Mouse (Mus musculus) G1E (cell line): ENCODE measurements around the gene Arhgap32. TPM values are rescaled to one million over a fixed set of nuclear protein-coding genes. Genes with fewer than 3 reads are reported as not detected.
"Not testable (repeated sequence)": the region's sequence is repeated elsewhere in the genome, so short reads cannot be mapped to it uniquely, and the experiment has no call there.

Experiments
- ATAC-seq: 2 replicates; pipeline ENCODE4 v1.8.0; 2016; ENCODE audit warnings: mild to moderate bottlenecking; ENCODE audit not compliant: insufficient number of reproducible peaks, poor library complexity, low FRiP score, severe bottlenecking; ENCODE audit errors: extremely low read depth
- DNase-seq: peaks from one replicate; pipeline ENCODE4 v3.0.0; 2012; ENCODE audit warnings: low spot score
- H3K27me3 ChIP-seq: 2 replicates; pipeline ENCODE4 v1.6.1; 2012; ENCODE audit warnings: mild to moderate bottlenecking, low read length, inconsistent platforms; ENCODE audit not compliant: insufficient read depth
- H3K36me3 ChIP-seq: replicated peaks from 2 replicates; pipeline ENCODE3; 2012; ENCODE audit warnings: mild to moderate bottlenecking, inconsistent platforms
- H3K4me1 ChIP-seq: 2 replicates; pipeline ENCODE4 v1.6.1; 2012; ENCODE audit warnings: low read depth, low read length, inconsistent platforms, mixed read lengths; ENCODE audit not compliant: insufficient read depth
- H3K4me3 ChIP-seq: 2 replicates; pipeline ENCODE4 v1.5.1; 2012; ENCODE audit warnings: low read depth, mild to moderate bottlenecking, inconsistent platforms, low read length, moderate library complexity, mixed read lengths
- H3K9me3 ChIP-seq: replicated peaks from 2 replicates; pipeline ENCODE4 v1.6.1; 2012; ENCODE audit warnings: inconsistent platforms
- CTCF ChIP-seq: IDR thresholded peaks from 2 replicates; pipeline ENCODE4 v1.5.1; 2012; ENCODE audit warnings: low read depth, low read length, inconsistent platforms, mixed read lengths
- GATA1 ChIP-seq: IDR thresholded peaks from 2 replicates; pipeline ENCODE4 v1.6.1; 2012; ENCODE audit warnings: borderline replicate concordance, low read length, inconsistent platforms, mixed read lengths
- GATA2 ChIP-seq: IDR thresholded peaks from 2 replicates; pipeline ENCODE4 v1.6.1; 2012; ENCODE audit warnings: low read depth, low read length, inconsistent platforms, borderline replicate concordance
- POLR2AphosphoS5 ChIP-seq: IDR thresholded peaks from 2 replicates; pipeline ENCODE4 v1.6.1; 2012; ENCODE audit warnings: low read depth, low read length, inconsistent platforms; ENCODE audit not compliant: insufficient replicate concordance
- TAL1 ChIP-seq: conservative IDR thresholded peaks from 2 replicates; pipeline ENCODE4 v1.6.1; 2012; ENCODE audit warnings: low read depth, low read length, inconsistent platforms, mixed read lengths
- polyA plus RNA-seq: library from polyadenylated mRNA; stranded (reverse); fragments of >175 nt; gene quantifications from 2 replicates; pipeline ENCODE4 v1.2.3, GENCODE M21; 2012
- total RNA-seq, 2 experiments: library from RNA; stranded (forward) in 1 of 2; stranded (reverse) in 1 of 2; fragments of 200-1000 nt in 1 of 2; fragments of >200 nt in 1 of 2; fragmentation: Nextera tagmentation in 1 of 2; gene quantifications; 2 replicates each; pipeline ENCODE4 v1.2.3; 2014 to 2017

Gene Arhgap32
- total and polyA plus RNA-seq, 3 experiments = 0.01 to 0.05 TPM; not detected in 1

- TF ChIP-seq TAL1 (no peak), GATA1 (no peak), GATA2 (no peak), POLR2AphosphoS5 (no peak), CTCF (no peak)
- no peak for DNase-seq
- ATAC-seq = no peak
These were observed 11.3 kb upstream of the Arhgap32 start for GRCm38 (mm10) chr9:32104670-32105069.

GRCm38 (mm10) chr9:32110376-32110775, 5.6 kb upstream of the Arhgap32 start:
- H3K4me3 ChIP-seq = no peak overlapping the region
- 0 out of 2 replicates have a peak, but pooled peaks cover 2% of the 10 kb centered on the region for H3K9me3 ChIP-seq
- H3K27me3 ChIP-seq = no peaks in the 10 kb centered on the region
- TF ChIP-seq GATA1 (no peak), GATA2 (no peak), CTCF (no peak), POLR2AphosphoS5 (no peak), TAL1 (no peak)
- no peaks in the 10 kb centered on the region for H3K4me1 ChIP-seq
- H3K36me3 ChIP-seq = no peaks in the 10 kb centered on the region
- ATAC-seq = no peak
- DNase-seq = no peak

More at GRCm38 (mm10) chr9:32104670-32105069, 11.3 kb upstream of the Arhgap32 start:
- Histone ChIP-seq H3K9me3 (0 out of 2 replicates have a peak, but pooled peaks cover 2% of the 10 kb centered on the region), H3K4me3 (no peak overlapping the region), H3K27me3 (no peaks in the 10 kb centered on the region), H3K36me3 (no peaks in the 10 kb centered on the region), H3K4me1 (no peaks in the 10 kb centered on the region)

DNA sequence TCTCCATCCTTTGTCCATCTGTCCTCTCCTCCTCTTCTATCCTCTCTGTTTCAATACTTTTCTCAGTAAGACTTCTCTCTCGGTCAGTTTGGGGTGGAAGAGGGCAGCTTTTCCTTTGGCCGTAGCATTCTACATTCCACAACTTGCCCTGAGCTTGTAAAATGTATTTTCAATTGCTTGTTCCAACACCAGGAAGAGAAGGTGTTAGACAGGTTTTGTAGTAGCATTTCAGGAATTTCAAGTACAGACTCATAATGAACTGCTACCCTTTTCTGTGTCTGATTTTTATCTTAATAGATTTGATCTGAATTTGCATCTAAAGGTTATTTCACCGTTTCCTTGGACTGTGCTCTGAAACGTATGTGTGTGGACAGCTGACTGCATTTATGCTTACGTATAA, 336 bp downstream of the Arhgap32 start:
- DNase-seq (no peak), ATAC-seq (no peak)
- no peak for TF ChIP-seq CTCF
- no peaks in the 10 kb centered on the region for H3K27me3 ChIP-seq
- no peaks in the 10 kb centered on the region for H3K9me3 ChIP-seq
- no peaks in the 10 kb centered on the region for H3K36me3 ChIP-seq
- no peak overlapping the region for H3K4me3 ChIP-seq
- H3K4me1 ChIP-seq = no peaks in the 10 kb centered on the region

DNA sequence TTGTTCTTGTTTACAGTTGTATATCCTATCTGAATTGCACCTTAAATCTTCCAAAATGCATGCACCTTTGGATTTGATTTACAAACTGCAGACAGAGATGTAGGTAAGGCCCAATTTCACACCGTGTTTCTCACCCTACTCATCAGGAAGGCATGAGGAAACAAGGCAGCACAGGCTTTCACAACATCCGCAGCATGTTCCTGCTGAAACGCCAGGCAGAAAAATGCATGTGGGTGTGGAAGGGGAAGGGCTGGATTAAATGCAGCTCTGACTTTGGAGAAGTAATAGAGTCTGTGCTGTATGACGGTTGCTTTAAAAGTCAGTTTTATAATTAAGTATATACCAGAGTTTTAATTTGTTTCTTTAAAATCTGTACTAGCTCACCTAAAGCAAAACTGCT, 1.9 kb downstream of the Arhgap32 start:
- TF ChIP-seq GATA1 (no peak), POLR2AphosphoS5 (no peak), CTCF (no peak)
- Histone ChIP-seq H3K9me3 (no peaks in the 10 kb centered on the region), H3K4me1 (no peaks in the 10 kb centered on the region), H3K27me3 (no peaks in the 10 kb centered on the region), H3K36me3 (no peaks in the 10 kb centered on the region), H3K4me3 (no peak overlapping the region)
- ATAC-seq = no peak
- no peak for DNase-seq

GRCm38 (mm10) chr9:32118433-32118832, 2.5 kb downstream of the Arhgap32 start:
- Histone ChIP-seq H3K27me3 (no peaks in the 10 kb centered on the region), H3K4me3 (no peak overlapping the region), H3K9me3 (no peaks in the 10 kb centered on the region), H3K36me3 (no peaks in the 10 kb centered on the region), H3K4me1 (no peaks in the 10 kb centered on the region)
- no peak for ATAC-seq
- no peak for DNase-seq
- TF ChIP-seq POLR2AphosphoS5 (no peak), CTCF (no peak), GATA1 (no peak), TAL1 (no peak), GATA2 (no peak)

DNA sequence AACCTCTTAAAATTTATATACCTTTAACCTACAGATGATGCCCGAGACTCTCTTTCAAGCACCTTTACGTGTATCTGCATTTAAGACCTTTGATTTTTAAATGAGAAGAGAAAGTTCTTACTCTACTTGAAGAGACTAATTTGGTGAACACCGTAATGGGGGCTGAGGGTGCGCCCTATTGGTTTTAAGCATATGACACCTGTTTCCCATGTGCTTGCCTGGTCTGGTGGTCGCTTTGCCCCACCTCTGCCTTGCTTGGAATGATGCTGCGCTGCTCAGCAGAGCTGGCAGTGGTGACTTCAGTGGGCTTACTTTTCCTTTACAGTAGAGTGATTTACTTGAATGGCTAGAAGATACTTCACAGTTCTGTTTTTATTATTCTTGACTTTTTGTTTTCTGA, 3.6 kb downstream of the Arhgap32 start:
- no peaks in the 10 kb centered on the region for H3K27me3 ChIP-seq
- no peak for DNase-seq
- no peak overlapping the region for H3K4me3 ChIP-seq
- no peaks in the 10 kb centered on the region for H3K36me3 ChIP-seq
- H3K9me3 ChIP-seq = no peaks in the 10 kb centered on the region
- no peaks in the 10 kb centered on the region for H3K4me1 ChIP-seq
- TF ChIP-seq POLR2AphosphoS5 (no peak), GATA1 (no peak), TAL1 (no peak), GATA2 (no peak)
- ATAC-seq = no peak

GRCm38 (mm10) chr9:32120162-32120561, 4.2 kb downstream of the Arhgap32 start:
- Histone ChIP-seq H3K27me3 (no peaks in the 10 kb centered on the region), H3K9me3 (no peaks in the 10 kb centered on the region), H3K4me3 (no peak overlapping the region), H3K4me1 (no peaks in the 10 kb centered on the region), H3K36me3 (no peaks in the 10 kb centered on the region)
- TF ChIP-seq GATA1 (no peak), TAL1 (no peak), GATA2 (no peak)
- ATAC-seq (no peak), DNase-seq (no peak)

DNA sequence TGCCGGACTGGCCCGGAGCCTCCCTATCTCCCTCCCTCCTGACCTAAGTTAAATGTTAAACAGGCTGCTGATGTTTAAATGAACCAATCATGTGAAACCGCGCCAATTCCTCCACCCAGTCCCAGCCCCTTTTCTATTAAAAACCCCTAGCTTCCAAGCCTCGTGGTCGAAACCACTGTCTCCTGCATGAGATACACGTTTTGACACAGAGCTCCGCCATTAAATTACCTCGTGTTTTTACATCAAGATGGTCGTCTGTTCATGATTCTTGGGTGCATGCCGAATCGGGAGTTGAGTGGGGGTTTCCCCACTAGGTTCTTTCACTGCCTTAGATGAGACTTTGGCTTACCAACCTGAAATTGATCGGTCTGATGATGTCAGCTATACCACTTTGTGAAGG, 5.3 kb downstream of the Arhgap32 start:
- H3K27me3 ChIP-seq, H3K4me1 ChIP-seq, H3K9me3 ChIP-seq, DNase-seq, H3K36me3 ChIP-seq, H3K4me3 ChIP-seq, ATAC-seq: not testable (repeated sequence)
